Mouse (Mus musculus) left cerebral cortex, postnatal 10 days (tissue): Measurements from ENCODE around the gene Gm45716. TPM values are rescaled to one million over a fixed set of nuclear protein-coding genes. Genes with fewer than 3 reads are reported as not detected.

Experiments
- DNase-seq, 2 experiments: peaks; one replicate each; pipeline ENCODE4 v3.0.0; 2021 to 2022; ENCODE audit warnings: low spot score in 2 of 2, mixed read lengths in 1 of 2; ENCODE audit errors: extremely low spot score in 1 of 2
- intact Hi-C: fragments of 180-260 bp; cut with DNase I; formaldehyde crosslinking; loops from one replicate; pipeline ENCODE4 v1.15.1; 2025
- total RNA-seq, 2 experiments: library from RNA; stranded (reverse); gene quantifications; 2 replicates each; pipeline ENCODE4 v1.2.3; 2021

The Gm45716 gene
- total RNA-seq, 2 experiments from 2014 or later, result 3.7 to 5.0 TPM

GRCm38 (mm10) chr11:90243300-90243699 lies 55.8 kb downstream of the Gm45716 start:
- intact Hi-C loops, result no loop called here
- DNase-seq, result no peak

GRCm38 (mm10) chr11:90245630-90246029 lies 58.1 kb downstream of the Gm45716 start:
- no peak for DNase-seq
- intact Hi-C loops, result loop anchor here (5.0 kb wide), 1 partner anchor 48 kb away; no protein-coding TSS in a partner anchor

- intact Hi-C loops, result loop anchor here (5.0 kb wide), 1 partner anchor 49 kb away; no protein-coding TSS in a partner anchor
- no peak for DNase-seq
Measured at GRCm38 (mm10) chr11:90246676-90247075, 59.2 kb downstream of the Gm45716 start.

DNA sequence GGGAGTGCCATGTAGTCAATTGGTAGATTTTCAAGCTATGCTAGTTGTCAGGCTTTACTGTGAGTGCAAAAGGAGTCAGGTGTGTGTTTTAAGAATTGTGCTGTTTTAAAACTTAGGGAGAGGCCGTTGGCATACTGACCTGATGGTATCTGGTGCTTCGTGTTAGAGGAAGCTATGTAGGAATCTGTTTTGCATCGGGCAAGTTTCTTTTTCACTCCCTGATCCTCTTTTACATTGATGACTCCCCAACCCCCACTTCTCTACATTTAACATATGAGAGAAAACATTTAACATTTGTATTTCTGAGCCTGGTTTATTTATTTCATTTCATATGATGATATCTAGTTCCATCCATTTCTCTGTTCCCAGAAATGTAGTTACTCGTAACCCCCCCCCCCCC lies 60.3 kb downstream of the Gm45716 start:
- intact Hi-C loops, result loop anchor here (5.0 kb wide), 1 partner anchor 50 kb away; no protein-coding TSS in a partner anchor
- DNase-seq, result no peak

- intact Hi-C loops, result loop anchor here (5.0 kb wide), 1 partner anchor 52 kb away; no protein-coding TSS in a partner anchor
- peak; percentile 96 to 98 for DNase-seq
Measured at GRCm38 (mm10) chr11:90249025-90249650, 61.7 kb downstream of the Gm45716 start, which contains the start of gene Mmd. Gene Mmd, plus strand, starts transcription at chr11:90249456.

GRCm38 (mm10) chr11:90249701-90250141 lies 62.2 kb downstream of the Gm45716 start:
- intact Hi-C loops, result loop anchor here (5.0 kb wide), 2 partner anchors 52 to 138 kb away; no protein-coding TSS in a partner anchor
- no peak for DNase-seq

DNA sequence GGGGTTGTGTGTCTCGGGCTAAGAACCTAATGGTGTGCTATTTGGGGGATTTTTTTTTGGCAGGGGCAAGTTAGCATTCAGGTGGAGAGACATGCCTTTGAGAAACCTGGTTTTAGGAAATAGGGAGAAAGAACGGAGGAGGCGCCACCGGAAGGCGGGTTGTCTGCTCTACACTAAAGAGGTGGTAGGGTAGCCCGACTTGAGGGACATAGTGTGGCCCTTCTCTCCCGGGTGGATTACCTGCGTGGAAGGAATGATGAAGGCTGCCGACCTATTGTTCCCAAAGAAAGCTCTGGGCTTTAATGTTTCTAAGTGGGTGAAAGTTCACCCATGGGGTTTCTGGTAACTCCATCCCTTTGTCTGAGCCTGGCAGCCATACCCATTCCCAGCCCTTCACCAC lies 62.7 kb downstream of the Gm45716 start:
- DNase-seq, result no peak
- intact Hi-C loops, result loop anchor here (5.0 kb wide), 1 partner anchor 137 kb away; no protein-coding TSS in a partner anchor

GRCm38 (mm10) chr11:90250730-90251129 lies 63.2 kb downstream of the Gm45716 start:
- intact Hi-C loops, result loop anchor here (5.0 kb wide), 1 partner anchor 137 kb away; no protein-coding TSS in a partner anchor
- DNase-seq, result no peak

GRCm38 (mm10) chr11:90251923-90252322 lies 64.4 kb downstream of the Gm45716 start:
- intact Hi-C loops, result loop anchor here (5.0 kb wide), 1 partner anchor 135 kb away; no protein-coding TSS in a partner anchor
- DNase-seq, result no peak

DNA sequence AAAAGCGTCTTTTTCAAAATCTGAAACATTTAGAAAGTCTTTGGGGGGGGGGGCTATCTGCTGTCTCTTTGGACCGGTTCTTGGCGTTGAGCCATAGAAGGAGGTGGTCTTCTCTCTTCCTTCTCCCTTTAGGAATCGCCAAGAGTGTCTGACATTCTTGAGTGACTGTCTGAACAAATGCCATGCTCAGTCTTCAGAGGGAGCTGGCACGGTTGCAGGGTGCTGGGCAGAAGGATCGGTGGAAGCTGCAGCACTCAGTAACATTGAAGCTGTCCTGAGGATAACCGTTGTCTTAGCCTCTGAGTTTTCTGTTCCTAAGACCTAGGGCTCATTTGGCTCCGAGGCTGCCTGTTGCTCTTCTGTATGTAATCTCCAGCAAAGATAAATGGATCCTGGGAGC lies 64.9 kb downstream of the Gm45716 start:
- peak in 1 of 2 experiments; percentile 43 for DNase-seq
- intact Hi-C loops, result loop anchor here (5.0 kb wide), 1 partner anchor 135 kb away; no protein-coding TSS in a partner anchor

GRCm38 (mm10) chr11:90254536-90254935 lies 67.1 kb downstream of the Gm45716 start:
- intact Hi-C loops, result loop anchor here (5.0 kb wide), 1 partner anchor 133 kb away; no protein-coding TSS in a partner anchor
- DNase-seq, result no peak

DNA sequence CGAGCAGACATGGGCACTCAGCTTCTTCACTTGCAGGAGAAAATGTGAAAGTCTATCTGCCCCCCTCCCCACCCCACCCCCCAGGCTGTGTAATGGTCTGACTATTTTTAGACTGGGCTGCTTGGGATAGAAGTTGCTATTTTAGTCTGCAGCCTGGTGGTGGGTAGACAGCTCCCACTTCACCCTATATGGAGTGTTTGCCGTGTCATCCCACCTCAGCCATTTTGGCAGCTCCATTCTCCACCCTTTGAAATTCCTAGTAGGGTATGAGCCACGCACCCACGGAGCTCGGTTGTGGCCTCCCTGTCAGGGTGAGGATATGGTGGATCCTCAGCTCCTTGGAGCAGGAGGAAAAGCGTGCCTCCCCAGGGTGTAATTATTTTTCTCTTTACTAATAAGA lies 68.2 kb downstream of the Gm45716 start:
- peak in 1 of 2 experiments; percentile 33 for DNase-seq
- intact Hi-C loops, result no loop called here

DNA sequence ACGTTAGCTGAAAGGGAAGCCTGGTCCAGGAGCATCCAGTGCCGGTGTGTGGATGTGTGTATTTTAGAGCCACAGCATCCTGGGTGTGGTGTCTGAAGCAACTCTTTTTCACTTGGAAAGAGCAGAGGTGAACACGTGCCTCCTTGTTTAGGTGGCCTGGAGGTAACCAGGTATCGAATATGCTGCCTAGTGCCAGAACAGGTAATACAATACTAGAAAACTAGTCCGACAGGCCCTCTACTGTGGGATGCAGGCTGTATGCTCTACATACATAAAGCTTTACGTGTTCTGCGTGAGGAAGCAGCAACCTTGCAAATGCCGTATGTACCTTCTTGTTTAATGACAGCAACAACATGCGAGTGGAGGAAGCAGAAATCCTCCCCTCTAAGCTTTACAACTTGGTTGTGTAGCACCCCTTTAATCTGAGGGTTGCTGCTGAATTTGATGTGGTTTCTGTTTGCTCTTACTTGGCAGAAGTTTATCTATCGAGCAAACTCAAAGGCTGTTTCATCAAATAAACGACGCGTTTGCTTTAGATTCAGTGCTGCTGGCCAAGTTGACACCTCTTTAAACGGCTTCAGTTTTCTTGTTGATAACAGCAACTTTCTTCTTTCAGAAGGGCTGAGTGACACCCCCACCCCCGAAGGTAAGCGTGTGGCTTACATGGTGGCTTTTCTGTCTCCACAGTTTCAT lies 69.5 kb downstream of the Gm45716 start:
- intact Hi-C loops, result no loop called here
- no peak for DNase-seq

DNA sequence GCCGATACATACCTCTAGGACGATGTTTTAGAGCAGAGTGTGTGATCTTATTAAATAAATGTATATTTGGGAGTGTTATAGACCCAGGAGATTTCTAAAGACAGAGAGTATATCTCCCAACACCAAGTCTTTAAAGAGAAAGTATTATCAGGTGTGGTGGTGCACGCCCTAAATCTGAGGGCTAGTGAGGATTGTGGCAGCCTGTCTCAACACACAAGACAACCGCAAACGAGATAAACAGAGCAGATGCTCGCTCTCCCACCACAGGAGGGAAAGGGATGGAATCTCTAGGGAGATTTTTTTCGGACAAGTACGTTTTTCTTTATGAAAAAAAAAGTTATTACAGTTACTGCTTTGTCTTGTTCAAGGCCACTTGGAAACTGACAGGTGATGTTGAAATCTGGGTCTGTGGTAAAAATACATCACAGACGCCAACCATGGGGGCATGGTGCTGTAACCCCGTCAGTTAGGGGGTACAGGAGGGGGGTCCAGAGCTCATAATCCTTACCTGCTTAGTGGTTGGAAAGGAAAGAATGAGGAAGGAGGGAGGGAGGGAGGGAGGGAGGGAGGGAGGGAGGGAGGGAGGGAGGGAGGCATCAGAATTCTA lies 70.9 kb downstream of the Gm45716 start:
- intact Hi-C loops, result no loop called here

DNA sequence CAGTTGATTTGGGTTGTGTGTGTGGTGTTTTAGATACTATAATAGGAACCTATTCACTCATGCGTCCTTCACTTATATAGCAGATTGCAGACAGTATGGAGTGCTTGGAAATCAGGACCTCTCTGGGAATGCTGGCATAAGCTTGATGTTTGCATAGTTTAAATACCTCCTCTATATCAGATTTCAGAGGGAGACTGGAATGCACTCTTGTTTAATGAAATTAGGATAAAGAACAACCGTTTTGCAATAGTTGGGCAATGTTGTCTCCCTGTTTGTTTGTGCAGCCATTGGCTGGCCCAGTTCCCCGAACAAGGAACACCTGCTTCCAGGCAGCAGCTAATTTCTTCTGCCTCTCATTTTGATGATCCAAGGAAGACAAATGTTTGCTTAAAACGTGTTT lies 71.6 kb downstream of the Gm45716 start:
- intact Hi-C loops, result no loop called here
- no peak for DNase-seq

More for the DNA sequence above, 70.9 kb downstream of the Gm45716 start:
- DNase-seq, result no peak

- intact Hi-C loops, result no loop called here
- DNase-seq, result no peak
Measured at GRCm38 (mm10) chr11:90259826-90260225, 72.3 kb downstream of the Gm45716 start.

DNA sequence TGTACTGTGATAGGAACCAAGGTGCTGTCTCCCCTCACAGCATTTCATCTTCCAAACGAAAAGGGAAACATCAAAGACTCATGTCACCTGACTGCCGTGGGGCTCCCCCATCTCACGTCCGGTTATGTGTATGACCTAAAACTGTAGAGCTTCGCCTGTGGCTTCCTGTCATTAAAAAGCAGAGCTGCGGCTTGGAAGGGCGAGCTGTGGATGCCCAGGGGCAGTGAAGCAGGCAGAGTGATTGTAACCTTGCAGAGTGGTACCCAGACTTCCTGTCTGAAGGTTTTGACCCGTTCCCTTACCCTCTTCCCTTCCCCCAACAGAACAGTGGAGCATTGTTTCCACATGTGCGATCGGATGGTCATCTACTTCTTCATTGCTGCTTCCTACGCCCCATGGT lies 76.7 kb downstream of the Gm45716 start:
- no peak for DNase-seq
- intact Hi-C loops, result no loop called here

DNA sequence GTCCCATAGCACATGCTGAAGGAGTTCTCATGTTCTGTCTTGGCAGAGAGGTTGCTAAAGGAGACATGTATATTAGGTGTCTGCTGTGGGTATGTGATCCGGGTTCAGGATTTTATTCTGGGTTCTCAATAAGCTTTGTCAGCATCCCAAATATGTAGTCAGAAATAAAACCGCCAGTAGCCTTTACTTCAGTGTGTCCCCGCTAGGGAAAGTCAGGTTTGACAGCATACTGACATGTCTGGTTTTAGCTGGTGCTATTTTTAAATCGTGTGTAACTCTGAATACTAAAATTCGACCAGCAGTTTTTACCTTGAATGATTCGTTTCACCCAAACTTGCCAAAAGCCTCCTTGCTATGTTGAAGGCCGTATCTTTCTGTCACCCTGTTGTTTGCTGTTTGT lies 78.1 kb downstream of the Gm45716 start:
- DNase-seq, result no peak
- intact Hi-C loops, result no loop called here

DNA sequence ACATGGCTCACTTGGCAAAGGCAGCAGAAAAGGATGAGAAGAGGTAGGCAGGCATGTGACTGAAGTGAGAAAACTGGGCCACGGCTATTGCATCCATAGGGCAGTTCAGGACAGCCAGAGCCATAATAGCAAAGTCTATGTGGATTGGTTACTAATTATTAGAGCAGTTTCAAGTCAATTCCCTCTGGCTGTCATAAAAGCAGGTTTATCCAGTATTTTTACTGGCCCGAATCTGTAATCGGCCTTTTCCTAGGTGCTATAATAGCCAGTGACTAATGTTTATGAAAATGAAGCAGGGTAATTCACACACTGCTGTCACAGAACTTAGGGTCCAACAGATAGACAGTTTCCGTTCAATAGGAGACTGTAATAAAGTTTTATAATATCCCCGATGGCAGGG lies 81.5 kb downstream of the Gm45716 start:
- no peak for DNase-seq
- intact Hi-C loops, result no loop called here
